Mouse (Mus musculus) erythroblast, adult 5-6 weeks (primary cell): ENCODE results near the gene Ddx52. TPM values are rescaled to one million over a fixed set of nuclear protein-coding genes. Genes with fewer than 3 reads are reported as not detected.

ENCODE experiments used
- ATAC-seq: replicated peaks from 2 replicates; pipeline ENCODE4 v1.8.0; 2016; ENCODE audit warnings: moderate number of reproducible peaks, mild to moderate bottlenecking, moderate TSS enrichment, inconsistent platforms; ENCODE audit not compliant: poor library complexity, low FRiP score, severe bottlenecking
- total RNA-seq, 2 experiments: library from RNA; stranded (forward) in 1 of 2; stranded (reverse) in 1 of 2; fragments of 150-400 nt in 1 of 2; fragments of 200-764, 138-1000 nt in 1 of 2; gene quantifications; 2 replicates each; pipeline versions ENCODE4 v1.2.3 to v1.2.4; 2015 to 2017; ENCODE audit warnings: low replicate concordance in 2 of 2

Ddx52 gene
- total RNA-seq (2015; ENCODE audit: low replicate concordance) (9.6 and 13.8 TPM in 2 replicates), total RNA-seq (2017; ENCODE audit: low replicate concordance) (17.6 and 19.3 TPM in 2 replicates)

- peak; percentile 100 for ATAC-seq
Measured at GRCm38 (mm10) chr11:83941950-83942840, at the start of gene Ddx52. Ddx52 (plus strand) TSS chr11:83942062.

GRCm38 (mm10) chr11:83893325-83893724 lies 48.5 kb upstream of the Ddx52 start:
- ATAC-seq: no peak

GRCm38 (mm10) chr11:83896430-83897410 lies 45.1 kb upstream of the Ddx52 start:
- ATAC-seq: no peak

GRCm38 (mm10) chr11:83897569-83897968 lies 44.3 kb upstream of the Ddx52 start:
- ATAC-seq: no peak

- no peak for ATAC-seq
Measured at GRCm38 (mm10) chr11:83902812-83903211, 39.0 kb upstream of the Ddx52 start.

- ATAC-seq: no peak
Measured at GRCm38 (mm10) chr11:83905756-83906155, 36.1 kb upstream of the Ddx52 start.

- no peak for ATAC-seq
Measured at GRCm38 (mm10) chr11:83908376-83908775, 33.5 kb upstream of the Ddx52 start.

GRCm38 (mm10) chr11:83913824-83914311 lies 28.0 kb upstream of the Ddx52 start:
- no peak for ATAC-seq

- no peak for ATAC-seq
Measured at GRCm38 (mm10) chr11:83914501-83914900, 27.4 kb upstream of the Ddx52 start.

GRCm38 (mm10) chr11:83922600-83922999 lies 19.3 kb upstream of the Ddx52 start:
- no peak for ATAC-seq

- peak; percentile 58; the same call in 1 of the 2 replicates for ATAC-seq
Measured at GRCm38 (mm10) chr11:83927097-83927496, 14.8 kb upstream of the Ddx52 start.

GRCm38 (mm10) chr11:83932506-83933106 lies 9.3 kb upstream of the Ddx52 start:
- no peak for ATAC-seq

- no peak for ATAC-seq
Measured at GRCm38 (mm10) chr11:83933376-83933775, 8.5 kb upstream of the Ddx52 start.

GRCm38 (mm10) chr11:83935986-83936665 lies 5.7 kb upstream of the Ddx52 start:
- 0 out of 2 replicates have a peak, but pooled peaks have one; percentile 52 for ATAC-seq

- ATAC-seq: no peak
Measured at GRCm38 (mm10) chr11:83938556-83938955, 3.3 kb upstream of the Ddx52 start.

GRCm38 (mm10) chr11:83956822-83957221 lies 15.0 kb downstream of the Ddx52 start:
- ATAC-seq: no peak

GRCm38 (mm10) chr11:83961983-83962382 lies 20.1 kb downstream of the Ddx52 start:
- ATAC-seq: no peak

GRCm38 (mm10) chr11:83963991-83964921 lies 22.4 kb downstream of the Ddx52 start, which contains the start of gene Synrg:
Synrg (plus strand) TSS chr11:83964428.
- peak; percentile 97 for ATAC-seq
